Mouse (Mus musculus): ENCODE data around the gene Gab2. TPM values are rescaled to one million over a fixed set of nuclear protein-coding genes. Genes with fewer than 3 reads are reported as not detected.

Gene Gab2
- polyA plus RNA-seq, 1 experiment, result 9.6 TPM

GRCm38 (mm10) chr7:97342961-97343360 is 261.6 kb downstream of the Gab2 start:
- Histone ChIP-seq H3K79me2 (ENCODE audit: control insufficient read depth, insufficient read depth) (no peaks in the 10 kb centered on the region), H3ac (ENCODE audit: control insufficient read depth, insufficient read length) (no peak overlapping the region), H3K36me3 (ENCODE audit: control insufficient read depth, insufficient read depth) (no peaks in the 10 kb centered on the region), H3K27me3 (ENCODE audit: control insufficient read depth, insufficient read depth, insufficient read length) (no peaks in the 10 kb centered on the region), H3K4me3 (no peak overlapping the region), H3K4me2 (ENCODE audit: low read depth) (no peak overlapping the region)
- no peak for TF ChIP-seq MAX (IDR thresholded peaks at IDR 0.05; ENCODE audit: low read depth)
- TF ChIP-seq MYOD1 (IDR thresholded peaks at IDR 0.05; ENCODE audit: control insufficient read depth in 1 of 3, insufficient read length in 2 of 3, low read depth in 2 of 3), result no peak
- TF ChIP-seq CEBPB (IDR thresholded peaks at IDR 0.05; ENCODE audit: insufficient read depth, poor library complexity, severe bottlenecking), result no peak
- TF ChIP-seq TCF12 (IDR thresholded peaks at IDR 0.05; ENCODE audit: insufficient read depth, poor library complexity, severe bottlenecking), result no peak
- TF ChIP-seq POLR2AphosphoS2 (IDR thresholded peaks at IDR 0.05; ENCODE audit: insufficient read length, low read depth), result no peak
- TF ChIP-seq SRF (IDR thresholded peaks at IDR 0.05; ENCODE audit: control insufficient read depth, insufficient read length, low read depth), result no peak
- no peak for TF ChIP-seq TCF3 (IDR thresholded peaks at IDR 0.05; ENCODE audit: insufficient read length, low read depth)
- TF ChIP-seq REST (IDR thresholded peaks at IDR 0.05; ENCODE audit: insufficient read depth, insufficient read length), result no peak
- TF ChIP-seq E2F4 (IDR thresholded peaks at IDR 0.05; ENCODE audit: insufficient read depth), result no peak
- TF ChIP-seq POLR2A (IDR thresholded peaks at IDR 0.05; ENCODE audit: insufficient read length, low read depth), result no peak
- TF ChIP-seq MYOG (IDR thresholded peaks at IDR 0.05; ENCODE audit: control insufficient read depth in 1 of 3, insufficient read depth in 1 of 3, insufficient read length in 2 of 3, low read depth in 2 of 3), result no peak
- no peak for TF ChIP-seq USF1 (IDR thresholded peaks at IDR 0.05; ENCODE audit: low read depth)

GRCm38 (mm10) chr7:97344655-97345054 is 263.3 kb downstream of the Gab2 start:
- H3K4me3 ChIP-seq, result no peak overlapping the region
- H3K36me3 ChIP-seq (ENCODE audit: control insufficient read depth, insufficient read depth), result no peaks in the 10 kb centered on the region
- no peak overlapping the region for H3ac ChIP-seq (ENCODE audit: control insufficient read depth, insufficient read length)
- H3K27me3 ChIP-seq (ENCODE audit: control insufficient read depth, insufficient read depth, insufficient read length), result no peaks in the 10 kb centered on the region
- TF ChIP-seq POLR2AphosphoS2 (IDR thresholded peaks at IDR 0.05; ENCODE audit: insufficient read length, low read depth) (no peak), REST (IDR thresholded peaks at IDR 0.05; ENCODE audit: insufficient read depth, insufficient read length) (no peak)
- no peaks in the 10 kb centered on the region for H3K79me2 ChIP-seq (ENCODE audit: control insufficient read depth, insufficient read depth)
- no peak overlapping the region for H3K4me2 ChIP-seq (ENCODE audit: low read depth)

GRCm38 (mm10) chr7:97345229-97345871 is 264.0 kb downstream of the Gab2 start:
- Histone ChIP-seq H3K27me3 (ENCODE audit: control insufficient read depth, insufficient read depth, insufficient read length) (no peaks in the 10 kb centered on the region), H3ac (ENCODE audit: control insufficient read depth, insufficient read length) (no peak overlapping the region), H3K36me3 (ENCODE audit: control insufficient read depth, insufficient read depth) (peaks cover 3% of the 10 kb centered on the region), H3K4me2 (ENCODE audit: low read depth) (no peak overlapping the region), H3K79me2 (ENCODE audit: control insufficient read depth, insufficient read depth) (no peaks in the 10 kb centered on the region), H3K4me3 (no peak overlapping the region)
- TF ChIP-seq POLR2A (IDR thresholded peaks at IDR 0.05; ENCODE audit: insufficient read length, low read depth), result no peak
- no peak for TF ChIP-seq MYOG (IDR thresholded peaks at IDR 0.05; ENCODE audit: control insufficient read depth in 1 of 3, insufficient read depth in 1 of 3, insufficient read length in 2 of 3, low read depth in 2 of 3)
- TF ChIP-seq MYOD1 (IDR thresholded peaks at IDR 0.05; ENCODE audit: control insufficient read depth in 1 of 3, insufficient read length in 2 of 3, low read depth in 2 of 3), result no peak
- no peak for TF ChIP-seq MAX (IDR thresholded peaks at IDR 0.05; ENCODE audit: low read depth)
- no peak for TF ChIP-seq TCF3 (IDR thresholded peaks at IDR 0.05; ENCODE audit: insufficient read length, low read depth)
- no peak for TF ChIP-seq POLR2AphosphoS2 (IDR thresholded peaks at IDR 0.05; ENCODE audit: insufficient read length, low read depth)
- no peak for TF ChIP-seq TCF12 (IDR thresholded peaks at IDR 0.05; ENCODE audit: insufficient read depth, poor library complexity, severe bottlenecking)
- no peak for TF ChIP-seq REST (IDR thresholded peaks at IDR 0.05; ENCODE audit: insufficient read depth, insufficient read length)
- TF ChIP-seq USF1 (IDR thresholded peaks at IDR 0.05; ENCODE audit: low read depth), result no peak
- TF ChIP-seq SRF (IDR thresholded peaks at IDR 0.05; ENCODE audit: control insufficient read depth, insufficient read length, low read depth), result no peak
- TF ChIP-seq CEBPB (IDR thresholded peaks at IDR 0.05; ENCODE audit: insufficient read depth, poor library complexity, severe bottlenecking), result no peak
- no peak for TF ChIP-seq E2F4 (IDR thresholded peaks at IDR 0.05; ENCODE audit: insufficient read depth)

DNA sequence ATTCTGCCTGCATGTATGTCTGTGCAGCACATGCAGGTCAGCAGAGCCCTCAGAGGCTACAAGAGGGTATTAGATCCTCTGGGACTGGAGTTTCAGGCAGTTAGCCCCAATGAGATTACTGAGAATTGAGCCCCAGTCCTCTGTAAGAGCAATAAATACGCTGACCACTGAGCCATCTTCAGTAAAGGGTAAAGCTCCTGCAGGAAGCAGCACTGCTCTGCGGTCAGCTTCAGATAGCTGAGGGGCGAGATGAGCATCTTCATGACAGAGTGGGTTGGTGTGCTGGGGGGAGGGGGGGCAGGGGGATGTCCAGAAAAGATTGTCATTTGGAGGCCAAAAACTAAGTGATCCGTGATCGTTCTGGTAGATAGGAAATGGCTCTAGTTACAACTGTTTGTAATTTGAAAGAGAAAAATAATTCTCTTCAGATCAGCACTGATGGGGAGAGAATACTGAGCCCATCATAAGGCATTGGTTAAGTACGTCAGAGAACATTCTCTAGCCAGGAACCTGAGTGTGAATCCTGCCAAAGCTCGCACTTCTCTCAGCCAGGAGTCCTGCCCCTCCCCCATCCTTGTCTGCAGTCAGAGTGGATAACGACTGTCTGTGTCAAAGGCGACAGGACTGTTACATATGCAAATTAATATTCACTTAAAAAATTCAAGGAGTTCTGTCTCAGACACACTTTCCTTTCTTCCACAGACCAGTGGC is 264.9 kb downstream of the Gab2 start:
- Histone ChIP-seq H3K4me2 (ENCODE audit: low read depth) (no peak overlapping the region), H3K4me3 (no peak overlapping the region), H3K36me3 (ENCODE audit: control insufficient read depth, insufficient read depth) (peaks cover 3% of the 10 kb centered on the region), H3ac (ENCODE audit: control insufficient read depth, insufficient read length) (no peak overlapping the region), H3K27me3 (ENCODE audit: control insufficient read depth, insufficient read depth, insufficient read length) (no peaks in the 10 kb centered on the region), H3K79me2 (ENCODE audit: control insufficient read depth, insufficient read depth) (no peaks in the 10 kb centered on the region)
- no peak for TF ChIP-seq TCF12 (IDR thresholded peaks at IDR 0.05; ENCODE audit: insufficient read depth, poor library complexity, severe bottlenecking)
- no peak for TF ChIP-seq USF1 (IDR thresholded peaks at IDR 0.05; ENCODE audit: low read depth)
- TF ChIP-seq E2F4 (IDR thresholded peaks at IDR 0.05; ENCODE audit: insufficient read depth), result no peak
- TF ChIP-seq SRF (IDR thresholded peaks at IDR 0.05; ENCODE audit: control insufficient read depth, insufficient read length, low read depth), result no peak
- no peak for TF ChIP-seq MYOG (IDR thresholded peaks at IDR 0.05; ENCODE audit: control insufficient read depth in 1 of 3, insufficient read depth in 1 of 3, insufficient read length in 2 of 3, low read depth in 2 of 3)
- no peak for TF ChIP-seq TCF3 (IDR thresholded peaks at IDR 0.05; ENCODE audit: insufficient read length, low read depth)
- no peak for TF ChIP-seq REST (IDR thresholded peaks at IDR 0.05; ENCODE audit: insufficient read depth, insufficient read length)
- no peak for TF ChIP-seq MYOD1 (IDR thresholded peaks at IDR 0.05; ENCODE audit: control insufficient read depth in 1 of 3, insufficient read length in 2 of 3, low read depth in 2 of 3)
- TF ChIP-seq CEBPB (IDR thresholded peaks at IDR 0.05; ENCODE audit: insufficient read depth, poor library complexity, severe bottlenecking), result no peak
- TF ChIP-seq MAX (IDR thresholded peaks at IDR 0.05; ENCODE audit: low read depth), result no peak
- no peak for TF ChIP-seq POLR2AphosphoS2 (IDR thresholded peaks at IDR 0.05; ENCODE audit: insufficient read length, low read depth)
- no peak for TF ChIP-seq POLR2A (IDR thresholded peaks at IDR 0.05; ENCODE audit: insufficient read length, low read depth)

Measured in myocyte (in vitro differentiated cells).